Mouse (Mus musculus): ENCODE results near the gene Smim24.

GRCm38 (mm10) chr10:81392781-81393185 is at the start of gene Smim24:
- TF ChIP-seq CTCF (IDR thresholded peaks at IDR 0.05; ENCODE audit: low read depth) (no peak), EP300 (IDR thresholded peaks at IDR 0.05; ENCODE audit: low read depth) (no peak)

Data from liver, postnatal 0 days (tissue).